Mouse (Mus musculus) limb, embryonic 11.5 days (tissue): Measurements from ENCODE around the gene Gm10974. TPM values are rescaled to one million over a fixed set of nuclear protein-coding genes. Genes with fewer than 3 reads are reported as not detected.

ENCODE experiments used
- ATAC-seq: fragments of 200-750 bp; cut with Nextera tagmentation; 2 replicates; pipeline ENCODE4 v1.8.0; 2017; ENCODE audit warnings: low read depth; ENCODE audit not compliant: insufficient number of reproducible peaks, low FRiP score, low TSS enrichment
- DNase-seq: peaks from one replicate; pipeline ENCODE4 v3.0.0-alpha.2; 2015; ENCODE audit warnings: low spot score
- H3K27ac ChIP-seq: fragments of 300-500 bp; sonication (generic); replicated peaks from 2 replicates; pipeline ENCODE4 v1.5.1; 2014; ENCODE audit warnings: low read depth, mild to moderate bottlenecking, low read length
- H3K27me3 ChIP-seq: fragments of 300-500 bp; sonication (generic); 2 replicates; pipeline ENCODE4 v1.6.1; 2014; ENCODE audit warnings: mild to moderate bottlenecking, low read length, mixed read lengths; ENCODE audit not compliant: control insufficient read depth, insufficient read depth
- H3K36me3 ChIP-seq: fragments of 300-500 bp; sonication (generic); 2 replicates; pipeline ENCODE4 v1.6.1; 2014; ENCODE audit warnings: mild to moderate bottlenecking, low read length, moderate library complexity, mixed read lengths; ENCODE audit not compliant: control insufficient read depth, insufficient read depth
- H3K4me1 ChIP-seq: fragments of 300-500 bp; sonication (generic); 2 replicates; pipeline ENCODE4 v1.6.1; 2014; ENCODE audit warnings: low read length, mixed read lengths; ENCODE audit not compliant: control insufficient read depth, insufficient read depth
- H3K4me2 ChIP-seq: fragments of 300-500 bp; sonication (generic); 2 replicates; pipeline ENCODE4 v1.6.1; 2014; ENCODE audit warnings: low read depth, mild to moderate bottlenecking, moderate library complexity; ENCODE audit not compliant: severe bottlenecking
- H3K4me3 ChIP-seq: fragments of 300-500 bp; sonication (generic); 2 replicates; pipeline ENCODE4 v1.5.1; 2014; ENCODE audit warnings: low read depth, low read length
- H3K9ac ChIP-seq: fragments of 300-500 bp; sonication (generic); 2 replicates; pipeline ENCODE4 v1.6.1; 2014; ENCODE audit warnings: mild to moderate bottlenecking, low read length
- H3K9me3 ChIP-seq: fragments of 300-500 bp; sonication (generic); 2 replicates; pipeline ENCODE4 v1.6.1; 2016; ENCODE audit warnings: low read length; ENCODE audit not compliant: control insufficient read depth
- WGBS: fragments of 180-500 bp; shearing (Covaris S2); extraction: QIAGEN DNeasy Blood & Tissue Kit; methylation state at CpG from one replicate; pipeline ENCODE4 v1.1.7; 2014; 5-methylcytosine and 5-hydroxymethylcytosine counted together
- polyA plus RNA-seq: library from polyadenylated mRNA; unstranded; fragments of >200 nt; fragmentation: Nextera tagmentation; extraction: Ambion mirVana; gene quantifications from 2 replicates; pipeline ENCODE4 v1.2.1, GENCODE M21; 2014

The Gm10974 gene
- polyA plus RNA-seq, 1 experiment from 2014 or later = not detected

DNA sequence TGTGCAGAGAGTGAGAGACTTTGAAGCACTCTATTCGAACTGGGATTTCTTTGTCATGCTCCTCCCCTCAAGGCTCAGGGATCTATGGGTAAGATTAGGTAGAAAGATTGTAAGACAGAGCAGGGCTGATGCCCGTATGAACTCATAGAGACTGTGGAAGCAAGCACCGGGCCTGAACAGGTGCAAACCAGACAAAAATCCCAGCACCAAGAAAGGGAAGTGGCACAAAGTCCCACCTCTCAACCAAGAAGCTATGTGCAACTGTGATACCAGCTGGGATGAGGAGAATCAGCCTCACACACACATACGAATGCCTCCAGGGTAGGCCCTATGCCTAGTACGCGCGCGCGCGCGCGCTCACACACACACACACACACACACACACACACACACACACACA, 20.1 kb downstream of the Gm10974 start:
- no peaks in the 10 kb centered on the region for H3K27me3 ChIP-seq
- no peak overlapping the region for H3K4me3 ChIP-seq
- no peaks in the 10 kb centered on the region for H3K9me3 ChIP-seq
- H3K9ac ChIP-seq = no peak overlapping the region
- 0 out of 2 replicates have a peak, but pooled peaks cover 3% of the 10 kb centered on the region for H3K4me1 ChIP-seq
- 95% methylated on average over 12 of the region's 12 CpGs for WGBS
- H3K27ac ChIP-seq = no peak overlapping the region
- DNase-seq (no peak), ATAC-seq (no peak)
- no peak overlapping the region for H3K4me2 ChIP-seq
- no peaks in the 10 kb centered on the region for H3K36me3 ChIP-seq

DNA sequence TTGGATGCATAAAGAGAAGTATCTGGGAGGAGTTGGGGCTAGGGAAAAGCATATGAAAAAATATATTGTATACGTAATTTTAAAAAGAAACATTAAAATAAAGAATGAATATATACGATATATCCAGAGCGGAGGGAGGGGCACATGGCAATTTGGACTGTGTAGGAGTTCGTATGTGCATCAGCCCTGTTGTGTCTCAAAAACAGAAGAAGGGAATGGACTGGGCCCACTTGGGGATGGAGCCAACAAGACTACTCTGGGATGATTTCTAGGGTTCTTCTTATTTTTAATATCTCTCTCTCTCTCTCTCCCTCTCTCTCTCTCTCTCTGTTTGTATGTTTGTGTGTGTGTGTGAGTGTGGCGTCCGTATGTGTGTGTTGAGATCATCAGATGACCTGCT, 20.7 kb downstream of the Gm10974 start:
- no peak for ATAC-seq
- Histone ChIP-seq H3K9me3 (no peaks in the 10 kb centered on the region), H3K4me2 (no peak overlapping the region), H3K27me3 (no peaks in the 10 kb centered on the region), H3K9ac (no peak overlapping the region), H3K4me3 (no peak overlapping the region), H3K4me1 (0 out of 2 replicates have a peak, but pooled peaks cover 3% of the 10 kb centered on the region), H3K36me3 (no peaks in the 10 kb centered on the region), H3K27ac (no peak overlapping the region)
- no peak for DNase-seq
- 97% methylated on average over 6 of the region's 6 CpGs for whole genome bisulfite sequencing

- DNase-seq (peak; percentile 50), ATAC-seq (no peak)
- Histone ChIP-seq H3K27ac (no peak overlapping the region), H3K4me3 (peak overlapping the region; percentile 64), H3K9me3 (no peaks in the 10 kb centered on the region), H3K4me2 (peak overlapping the region; percentile 67), H3K27me3 (no peaks in the 10 kb centered on the region), H3K36me3 (no peaks in the 10 kb centered on the region), H3K9ac (peak overlapping the region; percentile 86), H3K4me1 (0 out of 2 replicates have a peak, but pooled peaks cover 3% of the 10 kb centered on the region)
- under 1% methylated on average over 13 of the region's 13 CpGs for WGBS
Observed at GRCm38 (mm10) chr7:66387419-66387812, 21.7 kb downstream of the Gm10974 start.

DNA sequence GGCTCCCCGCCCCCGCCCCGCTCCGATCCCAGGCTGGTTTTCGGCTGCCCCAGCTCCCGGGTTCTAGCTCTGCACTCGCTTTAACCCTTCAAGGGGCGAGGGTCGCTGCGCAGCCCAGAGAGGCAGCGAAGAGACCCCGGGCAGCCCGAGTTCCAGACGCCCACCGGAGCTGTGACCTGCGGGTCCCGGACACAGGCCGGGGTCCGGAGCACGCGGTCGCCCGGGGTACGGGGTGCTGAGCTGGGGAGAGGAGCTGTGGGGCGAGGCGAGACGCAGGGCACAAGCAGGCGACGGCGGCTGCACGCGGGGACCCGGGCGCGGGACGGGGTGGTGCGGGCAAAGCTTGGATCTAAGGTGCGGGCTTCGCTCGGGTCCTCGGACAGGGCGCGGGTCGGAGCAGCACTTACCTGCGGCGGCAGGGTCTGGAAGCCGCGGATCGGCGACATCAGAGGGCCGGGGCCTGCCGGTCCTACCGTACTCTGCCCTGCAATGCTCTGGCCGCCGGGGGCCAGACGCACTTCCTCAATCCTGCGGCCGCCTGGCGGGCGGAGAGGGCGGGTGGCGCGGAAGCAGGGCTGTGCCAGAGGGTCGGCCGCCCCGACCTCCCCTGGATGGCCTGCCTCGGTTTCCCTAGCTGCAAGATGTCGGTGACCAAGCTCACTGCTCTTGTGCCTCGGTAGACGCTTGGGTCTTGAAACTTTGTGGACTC, 22.3 kb downstream of the Gm10974 start, which contains the start of gene Lrrk1:
Gene Lrrk1, minus strand, starts transcription at position 538 of the 709 bp plus-strand sequence.
- no peak within 1 kb of the TSS for H3K27ac ChIP-seq
- peak within 1 kb of the TSS; percentile 67 for H3K4me2 ChIP-seq
- H3K9ac ChIP-seq = peak within 1 kb of the TSS; percentile 86
- H3K36me3 ChIP-seq = no peaks in the 10 kb centered on the region
- peak within 1 kb of the TSS; percentile 64 for H3K4me3 ChIP-seq
- H3K4me1 ChIP-seq = 0 out of 2 replicates have a peak, but pooled peaks cover 3% of the 10 kb centered on the region
- ATAC-seq (peak; percentile 75), DNase-seq (peak; percentile 78)
- H3K9me3 ChIP-seq = no peaks in the 10 kb centered on the region
- no peaks in the 10 kb centered on the region for H3K27me3 ChIP-seq
- WGBS = under 1% methylated on average over 69 of the region's 70 CpGs

DNA sequence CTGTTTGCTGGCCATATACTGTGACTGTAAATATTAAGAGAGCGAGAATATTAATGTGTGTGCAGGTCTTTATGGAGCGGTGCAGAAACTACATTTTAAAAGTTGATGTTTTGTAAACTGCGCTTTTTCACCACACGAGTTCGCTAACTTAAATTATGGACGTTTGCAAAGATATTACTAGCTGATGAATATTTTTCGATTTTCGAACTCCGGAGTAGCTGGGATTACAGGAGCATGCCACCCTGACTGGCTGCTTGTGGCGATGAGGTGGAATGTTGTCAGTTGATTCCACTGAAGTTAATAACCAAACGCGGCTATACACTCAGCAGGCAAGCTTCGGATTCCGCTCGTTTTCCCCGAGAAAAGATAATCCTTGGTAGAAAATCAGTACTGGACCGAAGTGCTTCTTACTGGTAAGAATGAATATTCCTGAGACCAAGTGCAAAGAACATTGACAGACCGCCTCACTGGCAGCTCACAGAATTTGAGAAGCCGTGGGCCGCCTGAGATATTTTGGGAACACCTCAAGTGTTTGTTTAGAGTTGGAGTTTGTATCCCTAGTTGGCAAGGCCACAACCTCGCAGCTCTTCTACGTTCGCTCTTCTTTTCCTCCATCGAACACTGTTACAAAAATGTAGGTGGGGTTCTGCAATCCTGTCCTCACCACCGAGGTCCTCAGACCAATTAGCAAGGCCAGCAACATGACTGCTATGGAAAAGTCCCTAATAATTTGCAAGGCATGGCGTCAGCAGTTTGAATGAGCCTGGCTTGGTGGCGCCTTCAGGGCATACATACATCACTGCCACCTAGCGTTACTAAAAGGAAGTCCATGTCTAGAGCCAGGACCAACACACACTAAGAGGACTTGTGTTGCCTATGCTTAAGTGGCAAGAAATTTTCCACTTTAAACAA, 23.2 kb downstream of the Gm10974 start:
- DNase-seq = peak; percentile 76
- Histone ChIP-seq H3K9me3 (no peaks in the 10 kb centered on the region), H3K27me3 (no peaks in the 10 kb centered on the region), H3K4me2 (peak overlapping the region; percentile 67), H3K9ac (peak overlapping the region; percentile 86; the same call in 1 of the 2 replicates), H3K4me1 (0 out of 2 replicates have a peak, but pooled peaks cover 3% of the 10 kb centered on the region), H3K36me3 (no peaks in the 10 kb centered on the region), H3K27ac (no peak overlapping the region), H3K4me3 (peak overlapping the region; percentile 64)
- WGBS = 16% methylated on average over 28 of the region's 28 CpGs
- ATAC-seq = peak; percentile 61; the same call in 1 of the 2 replicates

DNA sequence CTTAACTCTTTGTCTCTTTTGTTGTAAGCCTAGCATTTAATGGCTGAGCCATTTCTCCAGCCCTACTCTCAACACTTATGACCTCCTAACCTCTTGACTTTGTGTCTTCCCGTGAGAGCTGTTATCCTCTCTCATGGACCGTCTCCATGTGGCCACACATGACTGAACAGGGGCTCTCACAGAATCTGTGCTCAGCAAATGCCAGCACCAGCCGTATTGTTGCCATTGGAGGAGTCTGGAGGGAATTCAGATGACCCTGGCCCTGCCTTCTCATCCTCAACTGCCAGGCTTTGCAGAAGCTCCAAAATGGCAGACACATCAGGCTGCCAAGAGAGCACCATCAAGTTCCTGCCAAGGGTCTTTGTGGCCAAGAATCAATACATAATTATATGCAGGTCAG, 31.6 kb downstream of the Gm10974 start:
- Histone ChIP-seq H3K4me3 (no peak overlapping the region), H3K27ac (no peak overlapping the region), H3K4me1 (0 out of 2 replicates have a peak, but pooled peaks cover 4% of the 10 kb centered on the region), H3K9me3 (no peaks in the 10 kb centered on the region), H3K9ac (no peak overlapping the region), H3K36me3 (no peaks in the 10 kb centered on the region), H3K4me2 (no peak overlapping the region), H3K27me3 (no peaks in the 10 kb centered on the region)
- ATAC-seq (no peak), DNase-seq (no peak)
- WGBS = 74% methylated on average over 3 of the region's 3 CpGs

DNA sequence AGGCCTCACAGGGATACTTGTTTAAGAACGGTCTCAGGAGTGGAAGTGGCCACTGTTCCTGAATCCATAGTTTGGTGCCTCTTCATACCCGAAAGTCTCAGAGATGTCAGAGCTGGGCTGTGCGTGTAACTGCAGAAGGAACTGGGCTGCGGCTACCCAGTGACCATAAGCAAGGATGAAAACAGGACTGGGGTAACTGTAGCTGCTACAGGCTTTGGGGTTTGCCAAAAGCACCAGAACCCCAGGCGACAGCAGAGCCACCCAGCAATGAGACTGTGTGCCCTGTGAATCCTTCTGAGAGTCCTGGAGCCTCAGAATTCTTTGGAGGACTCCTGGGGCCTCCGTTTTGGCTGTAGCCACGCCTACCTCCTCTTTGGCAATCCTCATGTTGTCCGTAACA, 35.9 kb downstream of the Gm10974 start:
- WGBS = 68% methylated on average over 8 of the region's 8 CpGs
- H3K27ac ChIP-seq = no peak overlapping the region
- H3K36me3 ChIP-seq = no peaks in the 10 kb centered on the region

DNA sequence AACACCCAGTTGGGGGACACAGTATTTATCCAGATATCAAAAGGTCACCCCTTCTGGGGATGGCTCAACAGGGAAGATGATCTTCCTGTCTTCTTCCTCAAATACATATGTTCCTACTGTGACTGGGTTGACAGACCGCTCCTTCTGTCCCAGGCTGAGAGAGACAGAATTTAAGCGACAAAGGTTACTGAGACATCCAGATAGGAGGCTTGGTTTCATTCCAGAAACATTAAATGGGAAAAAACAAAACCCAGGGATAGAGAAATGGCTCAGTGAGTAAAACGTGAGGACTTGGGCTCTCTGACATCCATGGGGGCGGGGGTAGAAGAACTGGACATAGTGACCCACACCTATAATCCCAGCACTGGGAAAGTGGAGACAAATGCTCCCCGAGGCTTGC, 37.2 kb downstream of the Gm10974 start:
- no peaks in the 10 kb centered on the region for H3K9me3 ChIP-seq
- H3K9ac ChIP-seq = no peak overlapping the region
- H3K36me3 ChIP-seq = no peaks in the 10 kb centered on the region
- 0 out of 2 replicates have a peak, but pooled peaks cover 8% of the 10 kb centered on the region for H3K4me1 ChIP-seq
- no peak overlapping the region for H3K27ac ChIP-seq
- no peak overlapping the region for H3K4me3 ChIP-seq
- H3K4me2 ChIP-seq = no peak overlapping the region
- no peaks in the 10 kb centered on the region for H3K27me3 ChIP-seq
- 90% methylated on average over 5 of the region's 5 CpGs for WGBS
- no peak for ATAC-seq
- no peak for DNase-seq

More for the DNA sequence above, 35.9 kb downstream of the Gm10974 start:
- no peaks in the 10 kb centered on the region for H3K27me3 ChIP-seq
- ATAC-seq = no peak
- H3K4me1 ChIP-seq = 0 out of 2 replicates have a peak, but pooled peaks cover 8% of the 10 kb centered on the region
- no peak overlapping the region for H3K9ac ChIP-seq
- no peak for DNase-seq
- H3K9me3 ChIP-seq = no peaks in the 10 kb centered on the region
- H3K4me3 ChIP-seq = no peak overlapping the region
- H3K4me2 ChIP-seq = no peak overlapping the region
